Mouse (Mus musculus) urinary bladder, postnatal 36 days (tissue): Measurements from ENCODE around the gene Sv2a.

Experiments
- DNase-seq, 2 experiments: peaks; one replicate each; pipeline ENCODE4 v3.0.0; 2022; ENCODE audit warnings: low spot score in 2 of 2, mixed read lengths in 1 of 2

Gene Sv2a

DNA sequence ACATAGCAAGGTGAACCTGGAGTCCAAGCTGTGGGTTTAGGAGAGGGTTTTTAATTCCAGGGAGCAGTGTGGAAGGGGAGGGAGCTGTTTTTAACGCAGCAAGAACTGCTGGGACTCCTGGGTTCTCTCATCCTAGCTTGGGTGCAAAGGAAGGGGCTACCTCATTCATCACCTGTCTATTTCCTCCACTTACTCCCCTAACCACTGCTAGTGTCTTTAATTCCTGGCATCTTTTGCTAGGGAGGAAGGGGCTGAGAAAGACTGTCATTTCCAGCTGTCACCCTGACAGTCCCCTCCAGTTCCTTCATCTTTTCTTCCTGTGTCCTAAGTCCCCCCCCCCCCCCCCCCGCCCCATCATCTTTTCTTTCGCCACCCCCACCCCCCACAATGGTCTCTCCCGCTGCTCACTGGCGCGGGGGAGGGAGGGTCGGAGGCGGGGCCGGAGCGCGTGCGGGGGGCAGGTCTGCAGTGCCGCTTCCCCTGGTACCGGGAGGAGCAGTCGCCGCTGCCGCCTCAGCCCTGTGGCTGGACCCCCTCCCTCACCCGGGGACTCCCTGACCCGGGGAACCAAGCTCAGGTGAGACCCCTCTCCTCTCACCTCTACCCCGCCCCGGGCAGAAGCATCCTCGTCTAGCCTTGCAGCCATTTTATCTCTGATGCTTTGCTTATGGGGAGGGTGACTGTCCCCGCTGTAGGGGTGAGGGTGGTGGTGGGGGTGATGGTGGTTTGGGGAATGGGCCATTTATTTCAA lies at the start of gene Sv2a:
Gene Sv2a, plus strand, starts transcription at position 425 of the 751 bp plus-strand sequence.
- no peak for DNase-seq

DNA sequence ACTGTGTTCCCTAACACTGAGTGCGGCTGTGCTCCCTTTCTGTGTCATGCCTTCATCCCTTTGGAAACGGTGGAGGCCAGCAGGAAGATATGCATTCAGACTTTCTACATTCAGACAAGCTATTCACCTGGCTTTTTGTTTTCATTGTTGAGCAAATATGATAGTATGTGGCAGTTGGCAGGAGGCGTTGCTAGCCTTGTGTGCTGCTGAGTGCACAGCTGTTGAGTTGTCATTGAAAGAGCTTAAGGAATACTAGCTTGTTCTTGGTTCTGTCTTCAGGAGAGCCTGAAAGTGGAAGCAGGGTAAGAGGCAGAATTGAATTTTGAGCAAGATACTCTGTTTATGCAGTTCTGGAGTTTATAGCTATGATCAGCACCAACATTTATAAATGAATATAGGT lies 48.5 kb upstream of the Sv2a start:
- no peak for DNase-seq

DNA sequence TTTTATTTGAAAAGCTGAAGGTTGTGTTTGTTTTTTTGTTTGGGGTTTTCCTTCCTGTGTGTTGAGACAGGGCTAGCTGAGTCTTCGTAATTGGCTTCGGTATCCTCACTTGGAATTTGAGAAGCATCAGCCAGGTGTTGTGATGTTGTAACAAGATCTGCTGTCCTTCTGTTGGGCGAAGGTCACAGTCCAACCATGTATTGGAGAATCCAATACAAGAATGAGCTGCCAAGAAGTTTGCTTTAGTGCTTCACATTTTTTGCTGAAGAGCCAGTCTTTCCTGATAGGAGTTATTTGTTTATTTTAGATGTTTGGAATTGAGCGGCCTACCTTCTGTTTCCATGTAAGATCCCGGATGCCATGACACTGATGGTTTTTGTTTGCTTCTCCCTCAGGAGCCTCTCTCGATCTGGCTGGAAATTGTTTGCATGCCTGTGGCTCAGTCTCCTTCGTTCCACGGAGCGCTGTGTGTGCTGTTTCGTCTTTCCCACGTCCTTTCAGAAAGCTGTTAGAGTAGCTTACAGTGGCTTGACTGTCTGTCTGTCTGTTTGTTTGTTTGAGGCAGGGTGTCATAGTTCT lies 47.5 kb upstream of the Sv2a start:
- no peak for DNase-seq

DNA sequence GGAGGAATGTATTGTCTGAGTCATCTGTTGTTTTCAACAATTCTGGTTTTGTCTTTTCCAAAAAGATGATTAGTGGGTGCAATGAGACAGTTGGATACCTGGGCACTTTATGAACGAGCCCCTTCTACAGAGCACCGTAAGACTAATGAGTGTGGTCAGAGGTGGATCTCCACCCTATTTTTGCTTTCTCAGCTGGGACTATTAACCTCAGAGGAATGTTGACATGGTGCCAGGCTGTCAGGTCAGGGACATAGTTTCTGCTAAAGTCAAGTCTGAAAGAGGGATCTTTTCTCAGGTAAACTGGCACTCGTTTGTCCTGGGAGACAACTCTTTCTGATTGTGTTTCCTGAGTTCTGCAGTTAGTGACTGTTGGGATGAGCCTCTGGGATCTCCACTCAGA lies 45.9 kb upstream of the Sv2a start:
- peak in 1 of 2 experiments; percentile 20 for DNase-seq

DNA sequence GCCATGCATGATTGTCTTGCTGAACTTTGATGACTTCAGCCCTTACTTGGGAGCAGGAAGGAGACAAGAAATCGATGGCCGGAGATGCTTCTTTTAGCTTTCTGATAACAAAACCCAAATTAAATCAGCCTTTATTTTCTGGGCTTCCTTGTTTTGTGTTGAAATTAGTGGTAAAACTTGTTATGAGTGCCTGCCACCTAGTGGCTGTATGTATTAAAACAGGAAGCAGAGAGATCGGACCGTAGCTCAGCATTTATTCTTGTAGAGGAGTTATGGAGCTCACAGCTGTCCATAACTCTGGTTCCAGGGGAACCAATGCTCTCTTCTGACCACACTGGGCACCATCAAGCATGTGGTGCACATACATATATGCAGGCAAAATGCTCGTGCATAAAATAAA lies 33.0 kb upstream of the Sv2a start:
- peak in 1 of 2 experiments; percentile 42 for DNase-seq

DNA sequence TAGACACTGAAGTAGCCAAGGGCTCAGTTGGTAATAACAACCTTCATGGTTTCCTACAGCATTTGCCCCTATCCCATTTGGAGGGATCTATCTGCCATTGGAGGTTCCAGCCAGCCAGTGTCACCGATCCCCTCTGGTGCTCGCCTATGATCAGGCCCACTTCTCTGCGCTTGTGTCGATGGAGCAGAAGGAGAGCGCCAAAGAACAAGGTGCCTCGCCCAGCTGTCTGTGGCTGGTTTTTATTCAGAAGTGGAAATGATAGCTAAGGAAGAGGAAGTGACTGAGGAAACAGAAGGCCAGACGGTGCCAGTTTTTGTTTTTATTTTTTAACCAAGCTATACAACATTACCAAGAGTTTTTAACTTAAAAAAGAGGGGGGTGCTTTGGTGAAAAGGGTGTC lies 29.1 kb upstream of the Sv2a start:
- no peak for DNase-seq

DNA sequence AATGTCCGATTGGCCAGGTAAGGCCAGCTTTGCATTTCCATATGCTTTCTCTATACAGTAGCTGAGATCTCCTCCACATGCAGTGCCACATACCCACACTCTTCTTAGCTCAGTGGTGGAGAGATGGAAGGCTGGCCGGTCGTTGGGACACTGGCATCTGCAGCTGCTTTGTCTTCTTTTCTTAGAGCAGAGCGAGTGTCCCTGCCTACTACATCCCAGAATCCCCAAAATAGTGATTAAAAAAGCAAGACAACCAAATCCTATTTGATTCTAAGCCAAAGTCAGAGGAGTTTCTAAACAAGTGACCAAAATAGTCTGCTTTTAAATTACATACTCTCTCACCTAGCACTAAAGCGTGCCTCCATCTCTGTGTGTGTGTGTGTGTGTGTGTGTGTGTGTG lies 28.3 kb upstream of the Sv2a start:
- no peak for DNase-seq

DNA sequence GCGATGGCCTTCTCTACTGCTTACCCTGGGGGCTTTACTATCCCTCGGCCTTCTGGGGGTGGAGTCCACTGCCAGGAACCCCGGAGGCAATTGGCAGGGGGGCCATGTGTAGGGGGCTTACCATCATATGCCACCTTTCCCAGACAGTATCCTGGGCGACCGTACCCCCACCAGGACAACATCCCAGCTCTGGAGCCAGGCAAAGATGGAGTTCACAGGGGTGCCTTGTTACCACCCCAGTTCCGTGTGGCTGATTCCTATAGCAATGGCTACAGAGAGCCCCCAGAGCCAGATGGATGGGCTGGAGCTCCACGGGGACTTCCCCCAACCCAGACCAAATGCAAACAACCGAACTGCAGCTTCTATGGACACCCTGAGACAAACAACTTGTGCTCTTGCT lies 25.4 kb upstream of the Sv2a start:
- DNase-seq: no peak

DNA sequence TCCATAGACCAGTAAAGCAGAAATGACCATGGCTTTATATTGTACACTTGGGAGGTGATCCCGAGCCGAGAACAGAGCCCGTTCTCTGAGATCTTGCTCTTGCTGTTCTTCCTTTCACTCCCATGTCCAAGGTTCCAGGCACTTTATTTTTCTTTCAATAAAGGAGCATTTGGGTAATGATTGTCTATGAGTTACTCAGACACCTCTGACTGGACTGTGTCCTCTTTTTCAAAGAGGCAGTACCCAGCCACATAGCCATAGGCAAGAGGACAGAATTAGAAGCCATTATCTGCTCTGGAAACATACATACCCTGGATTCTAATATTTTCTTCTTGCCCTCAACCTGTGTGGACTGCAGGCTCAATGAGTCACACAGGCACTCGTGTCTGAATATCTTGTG lies 21.1 kb upstream of the Sv2a start:
- DNase-seq: no peak

DNA sequence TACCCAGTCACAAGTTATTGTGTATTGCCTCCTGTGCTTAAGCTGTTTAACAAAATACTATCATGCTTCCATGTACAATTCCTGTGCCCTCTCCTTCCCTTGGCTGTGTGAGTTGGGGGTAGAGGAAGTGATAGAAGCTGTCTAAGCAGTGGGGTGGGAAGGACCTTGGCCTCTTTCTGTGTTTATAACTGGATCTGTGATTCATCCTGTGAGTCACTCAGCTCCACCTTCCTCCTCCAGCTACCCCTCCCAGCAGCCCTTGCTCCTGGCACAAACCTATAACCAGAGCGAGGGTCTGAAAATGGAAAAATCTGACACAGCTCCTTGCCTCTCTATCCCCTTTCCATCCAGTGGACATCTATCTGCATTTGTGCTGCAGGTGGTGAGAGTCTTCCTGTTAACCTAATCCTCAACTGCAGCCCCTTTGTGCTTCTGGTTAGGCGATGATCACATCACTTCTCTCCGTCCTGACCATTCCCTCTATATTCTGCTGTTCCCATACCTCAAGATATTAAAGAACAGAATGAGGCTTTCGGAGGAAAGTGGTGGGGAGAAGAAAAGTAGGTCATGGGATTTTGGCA lies 20.6 kb upstream of the Sv2a start:
- peak; percentile 67 to 71 for DNase-seq

DNA sequence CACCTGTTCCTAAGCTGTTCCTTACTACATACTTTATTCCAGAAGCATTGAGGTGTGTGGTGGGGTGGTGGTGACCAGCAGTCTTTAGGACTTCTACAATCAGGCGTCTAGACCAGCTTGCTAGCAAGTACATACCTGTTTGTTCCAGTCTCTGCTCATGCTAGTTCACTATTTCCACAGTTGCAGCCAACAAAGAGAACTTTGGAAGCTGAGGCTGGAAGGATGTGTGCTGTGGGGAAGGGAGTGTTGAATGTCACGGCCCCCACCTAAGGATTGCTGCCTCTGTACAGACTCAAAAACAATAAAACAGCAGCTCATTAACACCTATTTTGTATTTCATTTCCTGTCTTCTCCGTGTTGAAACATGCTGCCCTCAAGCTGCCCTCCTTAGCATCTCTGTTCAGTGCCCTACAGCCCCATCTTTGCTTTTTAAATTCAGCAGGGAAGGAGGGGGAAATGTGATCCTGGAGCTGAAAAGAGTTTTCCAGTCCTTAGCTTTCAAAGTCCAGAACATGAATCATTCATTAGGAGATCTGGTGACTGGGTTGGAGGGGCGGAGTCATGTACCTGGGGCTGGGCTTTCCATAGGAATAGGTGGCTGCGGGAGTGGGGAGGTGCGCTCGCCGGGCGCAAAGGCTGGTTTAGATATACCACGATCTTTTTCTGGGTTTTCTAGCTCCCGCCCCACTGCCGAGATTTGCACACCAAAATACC lies 20.0 kb upstream of the Sv2a start:
- DNase-seq: peak; percentile 65 to 74

DNA sequence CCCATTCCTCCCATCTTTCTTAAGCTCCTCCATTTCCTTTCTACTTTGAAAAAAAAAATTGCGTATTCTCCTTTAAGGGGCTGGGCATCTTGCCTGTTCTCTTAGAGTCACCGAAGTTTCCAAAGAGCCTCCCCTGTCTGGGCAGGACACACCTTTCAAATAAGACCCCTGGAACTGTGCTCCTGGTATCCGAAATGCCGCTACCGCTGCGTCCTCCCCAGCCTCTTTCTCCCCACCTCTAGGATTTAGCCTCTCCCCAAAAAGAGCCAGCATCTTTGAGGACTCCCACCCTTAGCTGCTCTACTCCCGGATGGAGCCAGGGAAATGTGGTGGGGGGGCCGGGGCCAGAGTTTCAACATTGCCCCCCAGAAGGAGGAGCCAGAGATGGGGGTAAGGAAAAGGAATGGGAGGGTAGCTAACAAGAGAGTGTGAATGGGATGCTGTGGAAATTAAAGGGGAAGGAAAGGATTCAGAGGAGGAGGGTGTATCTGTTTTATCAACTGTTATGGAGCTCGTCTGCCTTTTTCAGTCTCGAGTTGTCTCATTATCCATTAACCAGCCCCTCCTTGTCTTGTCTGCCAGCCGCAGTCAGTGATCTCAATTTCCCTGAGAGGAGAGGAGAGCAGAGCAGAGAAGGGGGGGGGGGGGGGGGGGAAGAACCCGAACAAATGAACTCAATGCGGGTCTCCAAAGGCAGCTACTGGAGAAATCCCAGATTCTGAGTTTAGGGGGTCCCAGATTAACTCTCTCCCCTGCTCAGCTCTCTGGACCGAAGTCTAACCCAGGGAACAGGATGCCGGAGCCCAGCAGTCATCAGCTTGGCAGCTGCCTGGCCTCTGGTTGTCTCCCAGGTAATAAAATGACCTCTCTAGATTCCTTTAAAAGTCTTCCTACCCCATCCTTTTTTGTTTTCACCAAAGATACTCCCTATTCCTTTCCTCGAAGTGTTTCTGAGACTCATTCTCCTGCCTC lies 18.8 kb upstream of the Sv2a start, which contains the start of gene Mtmr11:
Gene Mtmr11, plus strand, starts transcription at position 136 of the 972 bp plus-strand sequence.
- DNase-seq: no peak

DNA sequence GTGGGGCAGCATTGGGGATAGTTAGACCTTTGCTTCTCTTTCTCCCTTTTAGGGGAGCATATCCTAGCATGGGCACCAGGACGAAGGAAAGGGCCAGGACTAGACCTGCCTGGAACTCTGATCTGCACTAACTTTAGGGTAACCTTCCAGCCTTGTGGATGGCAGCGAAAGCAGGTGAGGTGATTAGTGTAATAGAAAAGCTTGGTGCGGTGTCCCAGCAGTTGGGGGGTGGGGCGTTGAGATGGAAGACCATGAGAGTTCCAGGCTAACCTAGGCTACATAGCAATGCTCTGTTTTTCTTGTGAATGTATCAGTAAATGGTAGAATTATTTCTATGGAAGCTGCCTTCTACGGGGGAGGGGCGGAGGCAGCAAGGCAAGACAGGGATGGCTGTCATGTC lies 17.9 kb upstream of the Sv2a start:
- no peak for DNase-seq

DNA sequence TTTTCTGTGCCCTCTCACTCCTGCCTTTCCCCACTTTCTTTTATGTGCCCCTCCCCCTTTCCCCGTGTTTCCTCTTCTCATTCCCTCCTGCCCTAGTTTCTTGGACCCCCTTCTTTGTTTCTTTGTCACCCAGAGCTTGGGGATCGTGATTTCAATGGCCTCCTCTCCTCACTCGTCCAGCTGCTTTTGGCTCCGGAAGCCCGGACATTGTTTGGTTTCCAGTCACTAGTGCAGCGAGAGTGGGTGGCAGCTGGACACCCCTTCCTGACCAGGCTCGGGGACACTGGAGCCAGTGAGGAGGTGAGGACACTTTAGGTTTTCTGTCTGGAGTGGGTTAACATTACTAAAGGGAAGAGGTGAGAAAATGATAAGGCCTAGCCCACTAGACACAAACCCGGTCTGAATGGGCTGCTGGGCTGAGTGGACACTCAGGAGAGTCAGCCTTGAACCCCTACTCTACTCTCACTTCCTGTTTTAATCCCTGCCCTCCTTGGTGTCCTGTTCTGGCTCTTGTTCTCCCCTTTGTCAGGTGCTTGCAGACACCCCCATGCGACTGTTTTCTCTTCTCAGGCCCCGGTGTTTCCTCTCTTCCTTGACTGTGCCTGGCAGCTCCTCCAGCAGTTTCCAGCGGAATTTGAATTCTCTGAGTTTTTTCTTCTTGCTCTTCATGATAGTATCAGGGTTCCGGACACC lies 12.3 kb upstream of the Sv2a start:
- DNase-seq: no peak

DNA sequence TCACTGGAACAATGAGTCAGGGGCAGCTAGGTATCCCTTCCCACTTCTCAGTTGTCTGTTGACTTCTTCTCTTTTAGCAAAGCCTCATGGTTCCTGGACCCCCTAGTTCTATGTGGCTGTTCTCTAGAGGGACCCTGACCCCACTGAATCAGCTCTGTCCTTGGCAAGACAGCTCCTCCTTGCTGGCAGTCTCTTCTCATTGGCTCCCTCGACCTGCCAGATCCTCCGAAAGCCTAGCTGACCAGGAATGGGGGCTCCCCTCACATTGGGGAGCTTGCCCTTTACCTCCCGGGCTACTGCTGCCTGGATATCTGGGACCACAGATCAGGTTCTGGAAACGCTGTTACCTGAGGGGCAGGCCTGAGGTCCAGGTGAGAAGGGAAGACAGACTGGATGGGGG lies 10.7 kb upstream of the Sv2a start:
- DNase-seq: no peak

DNA sequence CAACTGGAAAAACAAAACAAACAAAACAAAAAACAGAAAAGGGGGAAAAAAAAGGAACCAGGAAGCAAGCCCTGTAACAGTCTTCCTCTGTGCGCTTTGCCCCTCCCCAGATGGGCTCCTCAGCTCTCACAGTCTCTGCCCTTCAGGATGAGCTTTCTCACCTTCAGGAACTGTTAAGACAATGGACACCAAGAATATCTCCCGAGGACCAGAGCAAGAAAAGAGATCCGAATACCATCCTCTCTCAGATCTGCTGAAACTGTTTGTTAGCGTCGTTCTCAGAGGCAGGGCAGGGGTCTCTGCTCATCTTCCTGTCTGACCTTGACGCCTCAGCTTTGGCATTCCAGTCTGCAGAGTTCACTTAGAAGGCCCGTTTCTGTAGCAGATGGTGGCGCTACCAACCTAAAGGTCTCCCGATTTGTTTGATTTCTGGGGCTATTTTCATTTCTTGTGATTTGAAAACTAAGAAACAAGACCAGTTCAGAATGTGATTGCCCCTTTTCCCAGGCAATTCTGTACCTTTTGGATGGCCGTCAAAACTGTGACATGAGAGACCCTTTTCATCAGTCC lies 9.9 kb upstream of the Sv2a start:
- no peak for DNase-seq

DNA sequence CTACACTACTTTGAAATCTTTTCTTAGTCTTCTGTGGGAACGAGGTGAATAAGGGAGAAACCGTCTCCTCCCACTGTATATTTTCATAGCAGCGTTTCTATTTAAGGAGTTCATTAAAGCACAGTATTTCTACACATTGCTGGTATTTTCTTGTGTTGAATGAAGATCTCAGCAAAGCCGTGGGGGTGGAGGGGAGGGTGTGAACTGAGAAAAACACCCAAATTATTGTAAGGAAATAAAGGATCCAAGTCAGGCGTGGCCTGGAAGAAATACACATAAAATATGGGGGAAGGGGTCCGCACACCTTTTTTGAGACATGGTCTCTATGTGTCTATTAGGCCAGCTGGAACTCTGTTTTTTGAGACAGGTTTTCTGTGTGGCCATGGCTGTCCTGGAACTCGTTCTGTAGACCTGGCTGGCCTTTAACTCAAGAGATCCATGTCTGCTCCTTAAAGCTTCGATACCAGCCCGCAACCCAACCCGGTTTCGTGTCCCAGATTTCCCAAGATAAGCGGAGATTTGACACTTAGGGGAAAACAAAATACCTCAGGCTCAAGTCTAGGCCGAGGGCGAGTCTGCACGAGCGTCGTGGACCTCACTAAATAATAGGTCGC lies 9.3 kb upstream of the Sv2a start:
- DNase-seq: no peak

DNA sequence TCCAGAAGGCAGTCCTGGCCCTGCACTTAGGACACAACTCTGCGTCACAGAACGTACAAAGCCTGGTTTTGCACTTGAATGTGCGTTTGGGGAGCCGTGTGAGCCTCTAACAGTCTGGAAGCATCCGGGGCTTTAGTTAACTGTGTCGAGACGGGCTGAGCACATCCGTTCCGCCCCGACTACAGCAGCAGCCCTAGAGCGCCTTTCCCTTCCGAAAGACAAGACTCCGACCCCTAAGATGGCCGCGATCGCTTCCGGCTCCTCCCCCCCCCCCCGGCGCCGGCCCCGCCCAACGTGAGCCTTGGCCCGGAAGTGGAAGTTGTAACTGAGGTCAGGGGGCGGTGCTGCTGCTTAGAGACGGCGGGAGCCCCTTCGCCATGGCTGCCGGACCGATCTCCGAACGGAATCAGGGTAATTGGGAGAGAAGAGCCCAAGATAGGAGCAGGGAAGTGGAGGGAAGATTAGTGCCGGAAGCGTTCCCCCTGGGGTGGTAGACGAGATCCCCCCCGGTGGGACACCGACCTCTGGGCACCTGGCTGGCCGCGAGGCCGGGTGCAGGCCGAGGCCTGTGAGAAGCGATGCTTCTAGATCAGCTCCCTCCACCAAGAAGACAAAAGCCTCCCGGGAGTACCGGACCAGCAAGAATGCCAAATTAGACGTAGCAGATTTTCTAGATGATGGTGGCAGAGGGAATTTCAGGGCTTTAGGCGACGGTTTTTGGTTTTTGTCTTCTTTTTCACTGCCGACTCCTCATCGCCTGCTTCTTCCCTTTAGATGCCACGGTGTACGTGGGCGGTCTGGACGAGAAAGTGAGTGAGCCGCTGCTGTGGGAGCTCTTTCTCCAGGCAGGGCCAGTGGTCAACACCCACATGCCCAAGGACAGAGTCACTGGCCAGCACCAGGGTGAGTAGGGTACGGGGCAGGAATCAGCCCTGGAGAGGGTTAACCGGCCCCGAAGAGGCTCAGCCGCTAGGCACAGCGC lies 8.5 kb upstream of the Sv2a start, which contains the start of gene Sf3b4:
Gene Sf3b4, plus strand, starts transcription at position 136 of the 982 bp plus-strand sequence.
- peak; percentile 75 to 84 for DNase-seq

DNA sequence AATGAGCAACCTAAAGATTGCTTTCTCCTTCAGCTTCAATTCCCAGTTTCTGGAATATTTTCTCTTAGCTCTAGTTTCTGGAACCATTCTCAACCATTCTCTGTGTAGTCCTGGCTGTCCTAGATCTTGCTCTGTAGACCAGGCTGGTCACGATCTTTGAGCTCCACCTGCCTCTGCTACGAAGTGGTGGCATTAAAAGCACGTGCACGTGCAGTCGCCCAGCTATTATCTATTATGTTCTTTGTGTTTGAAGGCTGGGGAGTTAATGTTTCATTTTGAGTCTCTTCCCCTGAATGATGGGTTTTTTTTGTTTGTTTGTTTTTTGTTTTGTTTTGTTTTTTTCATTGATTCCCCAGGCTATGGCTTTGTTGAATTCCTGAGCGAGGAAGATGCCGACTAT lies 7.8 kb upstream of the Sv2a start:
- no peak for DNase-seq
